Mouse (Mus musculus) bone marrow macrophage, adult 2 months (primary cell): ENCODE results near the gene Sdhaf1.

ENCODE experiments used
- CTCF ChIP-seq: IDR thresholded peaks from 2 replicates; pipeline ENCODE4 v1.5.1; 2012; ENCODE audit warnings: low read depth, mild to moderate bottlenecking, low read length, moderate library complexity
- POLR2A ChIP-seq: IDR thresholded peaks from 2 replicates; pipeline ENCODE4 v1.6.1; 2012; ENCODE audit warnings: mild to moderate bottlenecking, low read depth, low read length, borderline replicate concordance

DNA sequence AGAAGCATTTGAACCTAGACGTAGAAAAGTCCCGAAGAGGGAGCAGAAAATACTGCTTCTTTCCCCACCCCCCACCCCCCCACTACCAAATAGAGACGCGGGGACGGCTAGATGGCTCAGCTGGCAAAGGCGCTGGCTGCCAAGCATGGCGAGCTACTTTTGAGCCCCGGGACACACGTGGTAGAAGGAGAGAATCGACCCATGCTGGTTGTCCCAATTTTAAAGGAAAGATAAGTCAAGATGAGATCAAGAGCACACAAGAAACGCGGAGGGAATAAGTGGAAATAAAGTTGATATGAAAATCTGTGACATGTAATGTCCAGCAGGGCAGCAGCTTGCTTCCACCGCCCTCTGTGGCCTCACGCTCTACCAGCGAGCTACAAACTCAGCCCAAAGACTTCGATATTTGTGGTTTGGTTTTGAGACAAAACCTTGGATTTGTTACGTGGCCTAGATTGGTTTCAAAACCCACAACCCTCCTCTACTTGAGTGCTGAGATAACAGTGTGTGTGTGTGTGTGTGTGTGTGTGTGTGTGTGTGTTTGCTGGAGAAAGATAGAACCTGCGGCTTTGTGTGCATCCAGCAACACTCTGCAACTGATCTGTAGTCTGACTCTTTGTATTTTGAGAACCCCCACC is 9.0 kb upstream of the Sdhaf1 start:
- no peak for TF ChIP-seq CTCF
- TF ChIP-seq POLR2A = no peak
